In genomic region chr13:16465812-16466211, GRCm38 (mm10) we compare ENCODE assay signal across 26 mouse cellular contexts.
"Had no signal": no experiment of that assay in that cellular context is flagged by ENCODE, and none has a peak within 500 bp of the region (broad histone marks: within the 10 kb centered on the region; RNA-seq: fewer than 3 reads in every experiment).

No protein-coding gene starts in this region.

- H3K27ac ChIP-seq: embryonic facial prominence, embryonic 10.5 days; embryonic facial prominence, embryonic 12.5 days; embryonic facial prominence, embryonic 13.5 days; embryonic facial prominence, embryonic 15.5 days; forebrain, embryonic 10.5 days; forebrain, embryonic 12.5 days; forebrain, embryonic 13.5 days; forebrain, embryonic 15.5 days; gastrocnemius, adult 2 months; heart, adult 2 months; heart, embryonic 10.5 days had no signal

- H3K27me3 ChIP-seq: embryonic facial prominence, embryonic 12.5 days; embryonic facial prominence, embryonic 13.5 days; embryonic facial prominence, embryonic 15.5 days; forebrain, embryonic 12.5 days; forebrain, embryonic 13.5 days; forebrain, embryonic 15.5 days had no signal

- H3K9me3 ChIP-seq: embryonic facial prominence, embryonic 10.5 days; embryonic facial prominence, embryonic 12.5 days; embryonic facial prominence, embryonic 13.5 days; embryonic facial prominence, embryonic 15.5 days; forebrain, embryonic 10.5 days; forebrain, embryonic 12.5 days; forebrain, embryonic 13.5 days; forebrain, embryonic 15.5 days; heart, embryonic 10.5 days had no signal

- H3K4me2 ChIP-seq: embryonic facial prominence, embryonic 12.5 days; embryonic facial prominence, embryonic 13.5 days; embryonic facial prominence, embryonic 15.5 days; forebrain, embryonic 12.5 days; forebrain, embryonic 13.5 days; forebrain, embryonic 15.5 days had no signal

- H3K36me3 ChIP-seq: embryonic facial prominence, embryonic 10.5 days; embryonic facial prominence, embryonic 12.5 days; embryonic facial prominence, embryonic 13.5 days; embryonic facial prominence, embryonic 15.5 days; forebrain, embryonic 10.5 days; forebrain, embryonic 12.5 days; forebrain, embryonic 15.5 days; heart, embryonic 10.5 days had no signal

- H3K4me1 ChIP-seq: embryonic facial prominence, embryonic 10.5 days; embryonic facial prominence, embryonic 12.5 days; embryonic facial prominence, embryonic 13.5 days; embryonic facial prominence, embryonic 15.5 days; forebrain, embryonic 10.5 days; forebrain, embryonic 12.5 days; forebrain, embryonic 13.5 days; forebrain, embryonic 15.5 days; heart, embryonic 10.5 days had no signal

- H3K4me3 ChIP-seq: embryonic facial prominence, embryonic 10.5 days; embryonic facial prominence, embryonic 12.5 days; embryonic facial prominence, embryonic 13.5 days; embryonic facial prominence, embryonic 15.5 days; erythroblast, embryonic 14.5 days; forebrain, embryonic 10.5 days; forebrain, embryonic 12.5 days; forebrain, embryonic 13.5 days; forebrain, embryonic 15.5 days; gastrocnemius, adult 2 months; heart, adult 2 months; heart, embryonic 10.5 days had no signal

- DNase-seq: cerebellum, adult 9-10 months; cerebellum, adult 9-11 months; cerebellum, postnatal 10 days; cerebellum, postnatal 14 days; cerebellum, postnatal 25 days; cerebellum, postnatal 36 days; embryo, embryonic 11 days; forebrain, postnatal 0 days; gastrocnemius, adult 2 months; gastrocnemius, postnatal 10 days; gastrocnemius, postnatal 14 days; gastrocnemius, postnatal 25 days; gastrocnemius, postnatal 36 days; heart, adult 11 months; heart, adult 18-20 months; heart, adult 2 months had no signal

- H3K9ac ChIP-seq: embryonic facial prominence, embryonic 12.5 days; embryonic facial prominence, embryonic 13.5 days; embryonic facial prominence, embryonic 15.5 days; forebrain, embryonic 12.5 days; forebrain, embryonic 13.5 days; forebrain, embryonic 15.5 days; forebrain, postnatal 0 days had no signal
